Mouse (Mus musculus) lung, postnatal 0 days (tissue): ENCODE measurements at regions not wholly inside any gene's neighbourhood (a gene's known extent, or its start where the extent isn't known, plus 50 kb on each side); places are given as distances from the start of the nearest gene placed in this dataset.

Experiments used
- ATAC-seq: fragments of 200-750 bp; cut with Nextera tagmentation; 2 replicates; pipeline ENCODE4 v1.8.0; 2017; ENCODE audit warnings: moderate library complexity
- DNase-seq: peaks from one replicate; pipeline ENCODE4 v3.0.0-alpha.2; 2016; ENCODE audit warnings: low spot score
- H3K27ac ChIP-seq: fragments of 300-500 bp; sonication (generic); 2 replicates; pipeline ENCODE4 v1.5.1; 2014; ENCODE audit warnings: antibody characterized with exemption, mild to moderate bottlenecking, low read length, mixed read lengths
- H3K27me3 ChIP-seq: fragments of 300-500 bp; sonication (generic); replicated peaks from 2 replicates; pipeline ENCODE4 v1.6.1; 2014; ENCODE audit warnings: low read length, mixed read lengths; ENCODE audit not compliant: insufficient read depth
- H3K36me3 ChIP-seq: fragments of 300-500 bp; sonication (generic); 2 replicates; pipeline ENCODE4 v1.6.1; 2014; ENCODE audit warnings: low read length, mixed read lengths; ENCODE audit not compliant: insufficient read depth
- H3K4me1 ChIP-seq: fragments of 300-500 bp; sonication (generic); 2 replicates; pipeline ENCODE4 v1.6.1; 2014; ENCODE audit warnings: antibody characterized with exemption, low read depth, low read length, mixed read lengths; ENCODE audit not compliant: insufficient read depth
- H3K4me2 ChIP-seq: fragments of 300-500 bp; sonication (generic); replicated peaks from 2 replicates; pipeline ENCODE4 v1.6.1; 2014; ENCODE audit warnings: low read depth, mild to moderate bottlenecking, low read length, moderate library complexity, mixed read lengths
- H3K4me3 ChIP-seq: fragments of 300-500 bp; sonication (generic); 2 replicates; pipeline ENCODE4 v1.5.1; 2014; ENCODE audit warnings: low read depth, low read length
- H3K9ac ChIP-seq: fragments of 300-500 bp; sonication (generic); replicated peaks from 2 replicates; pipeline ENCODE4 v1.6.1; 2014; ENCODE audit warnings: low read depth, mild to moderate bottlenecking
- H3K9me3 ChIP-seq: fragments of 300-500 bp; sonication (generic); 2 replicates; pipeline ENCODE4 v1.6.1; 2016; ENCODE audit warnings: low read length, mixed read lengths
- CTCF ChIP-seq: IDR thresholded peaks from 2 replicates; pipeline ENCODE4 v1.5.1; 2016; ENCODE audit warnings: antibody characterized with exemption, mild to moderate bottlenecking
- EP300 ChIP-seq: IDR thresholded peaks from 2 replicates; pipeline ENCODE4 v1.6.1; 2016; ENCODE audit warnings: antibody characterized with exemption, mild to moderate bottlenecking, control low read depth
- WGBS: fragments of 180-500 bp; shearing (Covaris S2); extraction: QIAGEN DNeasy Blood & Tissue Kit; methylation state at CpG from one replicate; pipeline ENCODE4 v1.1.7; 2014; 5-methylcytosine and 5-hydroxymethylcytosine counted together

GRCm38 (mm10) chr5:75730698-75731097, 156.0 kb downstream of the Kit start:
- Histone ChIP-seq H3K9me3 (no peaks in the 10 kb centered on the region), H3K27ac (no peak overlapping the region), H3K4me1 (no peaks in the 10 kb centered on the region), H3K36me3 (no peaks in the 10 kb centered on the region), H3K9ac (no peak overlapping the region), H3K4me2 (no peak overlapping the region), H3K27me3 (no peaks in the 10 kb centered on the region), H3K4me3 (no peak overlapping the region)
- no peak for TF ChIP-seq EP300
- TF ChIP-seq CTCF, result no peak
- no peak for DNase-seq
- ATAC-seq, result no peak
- 42% methylated on average over 3 of the region's 3 CpGs for WGBS

GRCm38 (mm10) chr5:75721291-75721690, 146.6 kb downstream of the Kit start:
- Histone ChIP-seq H3K27me3 (no peaks in the 10 kb centered on the region), H3K9me3 (no peaks in the 10 kb centered on the region), H3K4me3 (no peak overlapping the region), H3K4me2 (no peak overlapping the region), H3K36me3 (no peaks in the 10 kb centered on the region), H3K27ac (no peak overlapping the region), H3K9ac (no peak overlapping the region), H3K4me1 (no peaks in the 10 kb centered on the region)
- WGBS, result 56% methylated on average over 2 of the region's 2 CpGs
- ATAC-seq (no peak), DNase-seq (no peak)
- no peak for TF ChIP-seq EP300
- no peak for TF ChIP-seq CTCF

- Histone ChIP-seq H3K36me3 (no peaks in the 10 kb centered on the region), H3K9ac (no peak overlapping the region), H3K4me3 (no peak overlapping the region), H3K4me2 (no peak overlapping the region), H3K9me3 (no peaks in the 10 kb centered on the region), H3K27me3 (no peaks in the 10 kb centered on the region), H3K4me1 (no peaks in the 10 kb centered on the region), H3K27ac (no peak overlapping the region)
- no peak for TF ChIP-seq EP300
- TF ChIP-seq CTCF, result no peak
- no peak for DNase-seq
- no peak for ATAC-seq
- 82% methylated on average over 15 of the region's 15 CpGs for WGBS
These were observed 145.6 kb downstream of the Kit start for GRCm38 (mm10) chr5:75720091-75720940.

- Histone ChIP-seq H3K4me3 (no peak overlapping the region), H3K9ac (no peak overlapping the region), H3K4me2 (no peak overlapping the region), H3K36me3 (no peaks in the 10 kb centered on the region), H3K27ac (no peak overlapping the region), H3K4me1 (no peaks in the 10 kb centered on the region), H3K9me3 (no peaks in the 10 kb centered on the region), H3K27me3 (no peaks in the 10 kb centered on the region)
- DNase-seq (no peak), ATAC-seq (no peak)
- 53% methylated on average over 12 of the region's 12 CpGs for WGBS
- TF ChIP-seq EP300 (no peak), CTCF (no peak)
These were observed 144.0 kb downstream of the Kit start for GRCm38 (mm10) chr5:75718511-75719225.
